Comparison of ENCODE assay signal across 8 mouse cellular contexts in genomic region chr5:150168712-150169111, GRCm38 (mm10). TPM values are rescaled to one million over a fixed set of nuclear protein-coding genes. Genes with fewer than 3 reads are reported as not detected.
DNase-seq lines count a peak whose midpoint lies in the region; ATAC-seq and TF ChIP-seq lines count a peak whose summit lies in the region.

No protein-coding gene starts in this region.

- no peaks in the 10 kb centered on the region for H3K27me3 ChIP-seq in heart, embryonic 15.5 days
- H3K27me3 ChIP-seq in kidney, postnatal 0 days (ENCODE audit: insufficient read depth, low read length), result no peaks in the 10 kb centered on the region
- no peaks in the 10 kb centered on the region for H3K27me3 ChIP-seq in neural tube, embryonic 15.5 days (replicated peaks)

- TF ChIP-seq CTCF in kidney, postnatal 0 days (IDR thresholded peaks at IDR 0.05; ENCODE audit: low read depth), result peak; percentile 77

- ATAC-seq in CD4-positive, CD25-positive, alpha-beta regulatory T cell, adult 4 months, result peak; percentile 95
- ATAC-seq in heart, embryonic 15.5 days (replicated peaks; ENCODE audit: insufficient number of reproducible peaks, insufficient read depth, low FRiP score, low read depth), result 0 out of 2 replicates have a peak, but pooled peaks have one; percentile 39
- ATAC-seq in kidney, postnatal 0 days (replicated peaks; ENCODE audit: low FRiP score, low read depth), result no peak; the same call in 1 of the 2 replicates
- ATAC-seq in neural tube, embryonic 15.5 days (ENCODE audit: low FRiP score), result peak; percentile 88

- peaks cover 7% of the 10 kb centered on the region for H3K4me1 ChIP-seq in heart, embryonic 15.5 days (replicated peaks)
- no peaks in the 10 kb centered on the region for H3K4me1 ChIP-seq in kidney, postnatal 0 days (replicated peaks; ENCODE audit: insufficient read depth, low read length)
- H3K4me1 ChIP-seq in neural tube, embryonic 15.5 days, result 0 out of 2 replicates have a peak, but pooled peaks cover 4% of the 10 kb centered on the region

- no peaks in the 10 kb centered on the region for H3K9me3 ChIP-seq in heart, embryonic 15.5 days (replicated peaks)
- no peaks in the 10 kb centered on the region for H3K9me3 ChIP-seq in kidney, postnatal 0 days (replicated peaks; ENCODE audit: low read length)
- no peaks in the 10 kb centered on the region for H3K9me3 ChIP-seq in neural tube, embryonic 15.5 days (replicated peaks)

- WGBS in heart, embryonic 15.5 days, result 3% methylated on average over 9 of the region's 9 CpGs
- WGBS in kidney, postnatal 0 days, result 5% methylated on average over 9 of the region's 9 CpGs
- 4% methylated on average over 9 of the region's 9 CpGs for WGBS in neural tube, embryonic 15.5 days

- no peak overlapping the region for H3K4me2 ChIP-seq in heart, embryonic 15.5 days
- no peak overlapping the region for H3K4me2 ChIP-seq in kidney, postnatal 0 days (ENCODE audit: low read length)
- no peak overlapping the region for H3K4me2 ChIP-seq in neural tube, embryonic 15.5 days

- no peak overlapping the region for H3K9ac ChIP-seq in heart, embryonic 15.5 days
- H3K9ac ChIP-seq in kidney, postnatal 0 days (ENCODE audit: low read depth, low read length), result no peak overlapping the region
- H3K9ac ChIP-seq in neural tube, embryonic 15.5 days (replicated peaks), result no peak overlapping the region

- no peak overlapping the region for H3K4me3 ChIP-seq in heart, embryonic 15.5 days
- H3K4me3 ChIP-seq in kidney, postnatal 0 days (replicated peaks; ENCODE audit: low read depth, low read length), result no peak overlapping the region
- H3K4me3 ChIP-seq in neural tube, embryonic 15.5 days (replicated peaks), result no peak overlapping the region

- DNase-seq in adrenal gland, adult 18-20 months (ENCODE audit: low spot score in 2 of 2), result peak; percentile 56 to 61
- DNase-seq in embryo, embryonic 11.5 days (ENCODE audit: low read depth, low spot score), result peak; percentile 69
- DNase-seq in kidney, postnatal 0 days (ENCODE audit: low spot score), result peak; percentile 93
- DNase-seq in lung, adult 18-20 months, result peak; percentile 52 to 60
- DNase-seq in thymus, postnatal 36 days, result peak; percentile 32 to 43

- H3K27ac ChIP-seq in heart, embryonic 15.5 days, result no peak overlapping the region
- no peak overlapping the region for H3K27ac ChIP-seq in kidney, postnatal 0 days
- H3K27ac ChIP-seq in neural tube, embryonic 15.5 days (replicated peaks), result no peak overlapping the region; the same call in 1 of the 2 replicates

- H3K36me3 ChIP-seq in heart, embryonic 15.5 days, result no peaks in the 10 kb centered on the region
- no peaks in the 10 kb centered on the region for H3K36me3 ChIP-seq in kidney, postnatal 0 days (ENCODE audit: insufficient read depth, low read length)
- H3K36me3 ChIP-seq in neural tube, embryonic 15.5 days, result no peaks in the 10 kb centered on the region

RNA-seq across cellular contexts. Expression of gene Fry, which starts 50.3 kb away (rescaled TPM):
- polyA plus RNA-seq in CD4-positive, CD25-positive, alpha-beta regulatory T cell, adult 4 months (2017; shearing (Covaris generic)), result 10 to 100 TPM; 15.4 to 20.7 TPM
- 10 to 100 TPM; 34.4 to 45.1 TPM for total RNA-seq in adrenal gland, adult 18-20 months (2021)
- polyA plus RNA-seq in heart, embryonic 15.5 days (2015; fragmentation: Nextera tagmentation; extraction: Ambion mirVana), result 26.7 and 30.3 TPM in 2 replicates
- 8.5 and 9.6 TPM in 2 replicates for polyA plus RNA-seq in kidney, postnatal 0 days (2015; fragmentation: Nextera tagmentation; extraction: Ambion mirVana)
- polyA plus RNA-seq in neural tube, embryonic 15.5 days (2015; fragmentation: Nextera tagmentation; extraction: Ambion mirVana), result 41.7 and 51.4 TPM in 2 replicates

Comparison
In these comparisons a context has a peak if more than half of its experiments do, and no peak if none do; other contexts are left out.
1. DNase-seq: peak in every context shown above with its lines; median percentile 93 in kidney, postnatal 0 days; 69 in embryo, embryonic 11.5 days; 58 in adrenal gland, adult 18-20 months; 56 in lung, adult 18-20 months; 38 in thymus, postnatal 36 days.